Mouse (Mus musculus): ENCODE results near the gene Narfl. TPM values are rescaled to one million over a fixed set of nuclear protein-coding genes. Genes with fewer than 3 reads are reported as not detected.

Narfl gene
- polyA plus RNA-seq, 1 experiment from 2014 or later, result 23.8 TPM

DNA sequence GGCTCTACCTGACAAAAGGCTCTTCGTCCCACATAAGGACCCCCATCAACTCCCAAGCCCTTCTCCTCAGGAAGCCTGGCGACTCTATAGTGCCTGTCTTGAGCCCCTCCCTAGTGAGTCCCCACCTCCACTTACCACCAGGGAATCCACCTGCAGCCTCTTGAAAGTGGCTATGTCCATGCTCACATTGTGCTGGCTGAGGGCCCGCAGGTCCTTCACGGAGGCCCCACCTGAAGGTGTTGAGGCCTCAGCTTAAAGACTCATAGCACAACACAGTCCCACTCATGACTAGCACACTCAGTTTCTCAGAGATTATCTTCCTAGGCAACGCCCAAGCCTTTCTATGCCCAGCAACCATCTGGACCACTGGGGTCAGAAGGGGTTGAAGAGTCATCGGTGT, 24.3 kb upstream of the Narfl start:
- no peak for TF ChIP-seq CTCF (IDR thresholded peaks at IDR 0.05)
- TF ChIP-seq EP300 (IDR thresholded peaks at IDR 0.05), result peak; percentile 54; the same call in 1 of the 2 replicates
- ATAC-seq (peak; percentile 79), DNase-seq (ENCODE audit: low spot score) (peak; percentile 64)
- WGBS, result 57% methylated on average over 6 of the region's 6 CpGs
- no peaks in the 10 kb centered on the region for H3K27me3 ChIP-seq (replicated peaks; ENCODE audit: insufficient read depth, low read length)
- peaks cover 6% of the 10 kb centered on the region; the same call in 1 of the 2 replicates for H3K4me1 ChIP-seq (ENCODE audit: insufficient read depth, low read depth, low read length)
- no peaks in the 10 kb centered on the region for H3K36me3 ChIP-seq (ENCODE audit: insufficient read depth, low read length)
- H3K27ac ChIP-seq (ENCODE audit: low read length), result peak overlapping the region; percentile 81
- H3K9ac ChIP-seq (replicated peaks; ENCODE audit: low read depth), result no peak overlapping the region
- no peaks in the 10 kb centered on the region for H3K9me3 ChIP-seq (ENCODE audit: low read length)
- H3K4me2 ChIP-seq (replicated peaks; ENCODE audit: low read depth, low read length), result no peak overlapping the region
- no peak overlapping the region for H3K4me3 ChIP-seq (ENCODE audit: low read depth, low read length)

GRCm38 (mm10) chr17:25751446-25751845, 22.1 kb upstream of the Narfl start:
- Histone ChIP-seq H3K27me3 (replicated peaks; ENCODE audit: insufficient read depth, low read length) (no peaks in the 10 kb centered on the region), H3K4me2 (replicated peaks; ENCODE audit: low read depth, low read length) (0 out of 2 replicates have a peak overlapping the region, but pooled peaks have one; percentile 11), H3K9ac (replicated peaks; ENCODE audit: low read depth) (no peak overlapping the region), H3K4me1 (ENCODE audit: insufficient read depth, low read depth, low read length) (peaks cover 6% of the 10 kb centered on the region; the same call in 1 of the 2 replicates), H3K4me3 (ENCODE audit: low read depth, low read length) (no peak overlapping the region), H3K27ac (ENCODE audit: low read length) (peak overlapping the region; percentile 62; the same call in 1 of the 2 replicates), H3K9me3 (ENCODE audit: low read length) (no peaks in the 10 kb centered on the region), H3K36me3 (ENCODE audit: insufficient read depth, low read length) (no peaks in the 10 kb centered on the region)
- DNase-seq (ENCODE audit: low spot score) (peak; percentile 52), ATAC-seq (peak; percentile 34)
- 12% methylated on average over 5 of the region's 5 CpGs for WGBS
- TF ChIP-seq EP300 (IDR thresholded peaks at IDR 0.05) (no peak), CTCF (IDR thresholded peaks at IDR 0.05) (no peak)

GRCm38 (mm10) chr17:25754241-25754640, 19.3 kb upstream of the Narfl start, which contains the start of gene Msln:
TSS of gene Msln (minus strand) at chr17:25754378.
- WGBS, result 72% methylated on average over 9 of the region's 9 CpGs
- no peak within 1 kb of the TSS for H3K9ac ChIP-seq (replicated peaks; ENCODE audit: low read depth)
- H3K4me3 ChIP-seq (ENCODE audit: low read depth, low read length), result no peak within 1 kb of the TSS
- ATAC-seq, result peak; percentile 40
- H3K9me3 ChIP-seq (ENCODE audit: low read length), result no peaks in the 10 kb centered on the region
- no peaks in the 10 kb centered on the region for H3K4me1 ChIP-seq (ENCODE audit: insufficient read depth, low read depth, low read length)
- H3K27me3 ChIP-seq (replicated peaks; ENCODE audit: insufficient read depth, low read length), result no peaks in the 10 kb centered on the region
- peak; percentile 51 for DNase-seq (ENCODE audit: low spot score)
- no peaks in the 10 kb centered on the region for H3K36me3 ChIP-seq (ENCODE audit: insufficient read depth, low read length)
- TF ChIP-seq CTCF (IDR thresholded peaks at IDR 0.05), result no peak
- TF ChIP-seq EP300 (IDR thresholded peaks at IDR 0.05), result no peak
- H3K27ac ChIP-seq (ENCODE audit: low read length), result peak within 1 kb of the TSS; percentile 89
- H3K4me2 ChIP-seq (replicated peaks; ENCODE audit: low read depth, low read length), result peak within 1 kb of the TSS; percentile 42

DNA sequence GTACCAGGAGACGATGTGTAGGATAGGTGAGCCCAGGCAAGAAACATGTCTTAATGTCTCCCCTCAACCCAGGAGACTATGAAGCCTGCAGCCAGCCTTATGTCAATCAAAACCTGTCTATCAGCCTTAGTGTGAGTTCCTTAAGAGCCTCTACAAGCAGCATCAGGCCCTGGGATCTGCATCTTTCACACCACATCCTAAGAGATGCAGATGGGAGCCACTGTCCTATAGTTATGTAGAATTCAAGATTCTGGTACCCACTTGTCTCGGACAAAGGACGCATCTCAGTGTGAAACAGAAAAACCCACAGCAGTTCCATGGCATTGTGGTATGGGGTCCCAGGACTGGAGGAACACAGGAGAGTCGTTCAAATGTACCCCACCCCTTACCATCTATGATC, 18.5 kb upstream of the Narfl start:
- 70% methylated on average over 4 of the region's 4 CpGs for WGBS
- ATAC-seq (no peak), DNase-seq (ENCODE audit: low spot score) (no peak)
- no peak overlapping the region for H3K4me3 ChIP-seq (ENCODE audit: low read depth, low read length)
- H3K27me3 ChIP-seq (replicated peaks; ENCODE audit: insufficient read depth, low read length), result no peaks in the 10 kb centered on the region
- no peak for TF ChIP-seq CTCF (IDR thresholded peaks at IDR 0.05)
- no peak for TF ChIP-seq EP300 (IDR thresholded peaks at IDR 0.05)
- peak overlapping the region; percentile 89 for H3K27ac ChIP-seq (ENCODE audit: low read length)
- no peaks in the 10 kb centered on the region for H3K4me1 ChIP-seq (ENCODE audit: insufficient read depth, low read depth, low read length)
- H3K9me3 ChIP-seq (ENCODE audit: low read length), result no peaks in the 10 kb centered on the region
- no peak overlapping the region for H3K4me2 ChIP-seq (replicated peaks; ENCODE audit: low read depth, low read length)
- no peak overlapping the region for H3K9ac ChIP-seq (replicated peaks; ENCODE audit: low read depth)
- no peaks in the 10 kb centered on the region for H3K36me3 ChIP-seq (ENCODE audit: insufficient read depth, low read length)

GRCm38 (mm10) chr17:25755627-25756377, 17.8 kb upstream of the Narfl start:
- no peaks in the 10 kb centered on the region for H3K36me3 ChIP-seq (ENCODE audit: insufficient read depth, low read length)
- no peaks in the 10 kb centered on the region for H3K27me3 ChIP-seq (replicated peaks; ENCODE audit: insufficient read depth, low read length)
- DNase-seq (ENCODE audit: low spot score), result peak; percentile 54
- peak; percentile 51 for ATAC-seq
- H3K9ac ChIP-seq (replicated peaks; ENCODE audit: low read depth), result no peak overlapping the region
- H3K4me2 ChIP-seq (replicated peaks; ENCODE audit: low read depth, low read length), result no peak overlapping the region
- H3K9me3 ChIP-seq (ENCODE audit: low read length), result no peaks in the 10 kb centered on the region
- peak overlapping the region; percentile 89 for H3K27ac ChIP-seq (ENCODE audit: low read length)
- TF ChIP-seq CTCF (IDR thresholded peaks at IDR 0.05) (no peak), EP300 (IDR thresholded peaks at IDR 0.05) (peak; percentile 86)
- 18% methylated on average over 4 of the region's 4 CpGs for WGBS
- no peak overlapping the region for H3K4me3 ChIP-seq (ENCODE audit: low read depth, low read length)
- no peaks in the 10 kb centered on the region for H3K4me1 ChIP-seq (ENCODE audit: insufficient read depth, low read depth, low read length)

DNA sequence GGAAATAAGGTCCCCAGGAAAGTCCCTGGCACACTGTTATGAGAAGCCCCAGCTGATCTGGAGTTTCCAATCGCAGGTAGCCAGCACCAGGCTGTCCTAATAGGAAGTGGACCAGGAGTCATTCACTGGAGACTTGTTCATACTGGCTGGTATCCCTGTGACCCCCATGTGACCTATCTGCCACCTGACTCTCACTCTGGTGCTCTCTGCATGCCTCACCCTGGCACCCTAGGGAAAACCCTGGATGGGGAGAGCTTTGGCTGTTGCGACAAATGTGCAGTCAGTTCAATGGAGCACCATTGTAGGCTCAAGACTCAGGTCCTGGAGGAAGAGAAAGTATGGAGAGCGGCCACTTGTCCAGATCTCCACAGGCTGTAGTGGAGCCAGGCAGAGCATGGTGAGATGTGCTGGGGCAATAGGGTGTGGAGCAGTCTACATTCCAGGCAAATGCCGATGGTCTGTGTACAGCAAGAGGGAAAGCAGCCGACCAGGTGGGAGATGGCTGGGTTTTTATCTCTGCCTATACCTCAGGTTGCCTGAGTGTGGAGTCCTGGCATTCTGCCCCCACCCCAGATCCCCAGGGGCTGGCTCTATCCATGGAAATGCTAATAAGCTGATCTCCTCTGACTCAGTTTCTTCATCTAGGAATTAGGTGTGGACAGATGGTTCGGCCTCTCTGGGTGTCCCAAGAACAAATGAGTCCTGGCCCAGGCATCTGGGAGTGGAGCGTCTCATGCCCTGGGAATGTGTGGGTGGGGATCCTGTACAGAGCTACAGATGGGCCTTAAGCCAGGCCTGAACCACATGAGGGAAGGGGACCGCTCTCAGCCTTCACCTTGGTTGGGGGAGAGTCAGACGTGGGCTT, 17.0 kb upstream of the Narfl start:
- no peak overlapping the region for H3K9ac ChIP-seq (replicated peaks; ENCODE audit: low read depth)
- peak overlapping the region; percentile 89 for H3K27ac ChIP-seq (ENCODE audit: low read length)
- no peaks in the 10 kb centered on the region for H3K27me3 ChIP-seq (replicated peaks; ENCODE audit: insufficient read depth, low read length)
- ATAC-seq (peak; percentile 87), DNase-seq (ENCODE audit: low spot score) (peak; percentile 81)
- TF ChIP-seq CTCF (IDR thresholded peaks at IDR 0.05) (no peak), EP300 (IDR thresholded peaks at IDR 0.05) (peak; percentile 87)
- 55% methylated on average over 9 of the region's 9 CpGs for WGBS
- no peak overlapping the region for H3K4me3 ChIP-seq (ENCODE audit: low read depth, low read length)
- no peaks in the 10 kb centered on the region for H3K9me3 ChIP-seq (ENCODE audit: low read length)
- H3K36me3 ChIP-seq (ENCODE audit: insufficient read depth, low read length), result no peaks in the 10 kb centered on the region
- no peaks in the 10 kb centered on the region for H3K4me1 ChIP-seq (ENCODE audit: insufficient read depth, low read depth, low read length)
- H3K4me2 ChIP-seq (replicated peaks; ENCODE audit: low read depth, low read length), result no peak overlapping the region
